Mouse (Mus musculus) heart, embryonic 11.5 days (tissue): ENCODE results near the gene Umodl1. TPM values are rescaled to one million over a fixed set of nuclear protein-coding genes. Genes with fewer than 3 reads are reported as not detected.

Source experiments
- ATAC-seq: fragments of 200-750 bp; cut with Nextera tagmentation; replicated peaks from 2 replicates; pipeline ENCODE4 v1.8.0; 2017; ENCODE audit warnings: moderate library complexity; ENCODE audit not compliant: insufficient number of reproducible peaks, low FRiP score, low TSS enrichment
- H3K27ac ChIP-seq: fragments of 300-500 bp; sonication (generic); 2 replicates; pipeline ENCODE4 v1.5.1; 2014; ENCODE audit warnings: mild to moderate bottlenecking, low read depth, low read length
- H3K27me3 ChIP-seq: fragments of 300-500 bp; sonication (generic); 2 replicates; pipeline ENCODE4 v1.6.1; 2014; ENCODE audit warnings: mild to moderate bottlenecking, low read length, mixed read lengths; ENCODE audit not compliant: control insufficient read depth, insufficient read depth
- H3K36me3 ChIP-seq: fragments of 300-500 bp; sonication (generic); 2 replicates; pipeline ENCODE4 v1.6.1; 2014; ENCODE audit warnings: mild to moderate bottlenecking, low read length, moderate library complexity, mixed read lengths; ENCODE audit not compliant: control insufficient read depth, insufficient read depth
- H3K4me1 ChIP-seq: fragments of 300-500 bp; sonication (generic); 2 replicates; pipeline ENCODE4 v1.6.1; 2014; ENCODE audit warnings: low read length; ENCODE audit not compliant: control insufficient read depth, insufficient read depth
- H3K4me2 ChIP-seq: fragments of 300-500 bp; sonication (generic); 2 replicates; pipeline ENCODE4 v1.6.1; 2014; ENCODE audit warnings: mild to moderate bottlenecking, moderate library complexity
- H3K4me3 ChIP-seq: fragments of 300-500 bp; sonication (generic); 2 replicates; pipeline ENCODE4 v1.5.1; 2014; ENCODE audit warnings: low read depth, low read length
- H3K9ac ChIP-seq: fragments of 300-500 bp; sonication (generic); 2 replicates; pipeline ENCODE4 v1.6.1; 2014; ENCODE audit warnings: mild to moderate bottlenecking, low read depth, low read length, moderate library complexity
- H3K9me3 ChIP-seq: fragments of 300-500 bp; sonication (generic); replicated peaks from 2 replicates; pipeline ENCODE4 v1.6.1; 2016; ENCODE audit warnings: low read length; ENCODE audit not compliant: control insufficient read depth
- WGBS: fragments of 180-500 bp; shearing (Covaris S2); extraction: QIAGEN DNeasy Blood & Tissue Kit; methylation state at CpG from one replicate; pipeline ENCODE4 v1.1.7; 2014; ENCODE audit not compliant: insufficient replicate concordance; 5-methylcytosine and 5-hydroxymethylcytosine counted together
- polyA plus RNA-seq: library from polyadenylated mRNA; unstranded; fragments of >200 nt; fragmentation: Nextera tagmentation; extraction: Ambion mirVana; gene quantifications from 2 replicates; pipeline ENCODE4 v1.2.1, GENCODE M21; 2014

Gene Umodl1
- polyA plus RNA-seq, 1 experiment from 2014 or later = not detected

DNA sequence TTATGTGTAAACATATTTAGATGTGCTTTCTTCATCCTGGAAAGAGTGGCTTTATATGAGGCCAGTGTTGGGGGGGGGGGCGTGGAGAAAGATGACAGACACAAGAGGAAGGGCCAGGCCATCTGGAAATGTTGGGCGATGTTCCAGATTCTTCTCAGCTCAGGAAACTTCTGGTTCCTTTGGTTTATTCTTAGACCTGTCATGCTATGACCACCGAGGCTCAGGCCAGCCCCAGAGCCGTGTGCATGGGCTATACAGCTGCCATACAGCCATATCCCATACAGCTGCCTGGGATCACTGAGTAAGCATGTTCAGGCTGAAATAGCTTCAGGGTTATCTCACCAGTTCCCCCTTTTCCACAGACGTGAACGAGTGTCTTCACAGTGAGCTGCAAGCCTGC, 18.9 kb downstream of the Umodl1 start:
- Histone ChIP-seq H3K36me3 (no peaks in the 10 kb centered on the region), H3K9me3 (no peaks in the 10 kb centered on the region), H3K27ac (no peak overlapping the region), H3K9ac (no peak overlapping the region), H3K4me3 (no peak overlapping the region), H3K4me2 (no peak overlapping the region), H3K4me1 (0 out of 2 replicates have a peak, but pooled peaks cover 2% of the 10 kb centered on the region), H3K27me3 (no peaks in the 10 kb centered on the region)
- ATAC-seq = no peak
- WGBS = 69% methylated on average over 6 of the region's 6 CpGs

DNA sequence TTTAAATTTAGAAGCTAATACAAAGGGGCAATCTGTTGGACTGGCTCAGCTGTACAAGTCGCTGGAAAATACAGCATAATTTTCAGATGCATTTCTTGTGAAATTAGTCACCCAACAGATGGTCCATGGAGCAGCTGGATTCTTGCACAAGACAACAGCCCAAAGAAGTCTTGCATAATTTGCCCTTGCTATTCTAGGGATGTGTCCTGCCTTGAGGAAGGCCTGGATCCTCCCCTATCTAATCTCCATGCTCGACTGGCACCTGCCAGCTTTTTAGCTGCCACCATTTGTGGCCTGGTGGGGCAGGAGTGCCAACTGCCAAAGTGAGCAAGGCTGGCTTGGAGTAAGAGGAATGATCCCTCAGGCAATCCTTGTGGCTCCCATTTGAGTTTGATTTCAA, 22.9 kb downstream of the Umodl1 start:
- Histone ChIP-seq H3K27ac (no peak overlapping the region), H3K4me3 (no peak overlapping the region), H3K27me3 (no peaks in the 10 kb centered on the region), H3K9ac (no peak overlapping the region), H3K4me2 (no peak overlapping the region), H3K36me3 (no peaks in the 10 kb centered on the region), H3K9me3 (no peaks in the 10 kb centered on the region), H3K4me1 (no peaks in the 10 kb centered on the region)
- 58% methylated on average over 2 of the region's 2 CpGs for WGBS
- no peak for ATAC-seq

DNA sequence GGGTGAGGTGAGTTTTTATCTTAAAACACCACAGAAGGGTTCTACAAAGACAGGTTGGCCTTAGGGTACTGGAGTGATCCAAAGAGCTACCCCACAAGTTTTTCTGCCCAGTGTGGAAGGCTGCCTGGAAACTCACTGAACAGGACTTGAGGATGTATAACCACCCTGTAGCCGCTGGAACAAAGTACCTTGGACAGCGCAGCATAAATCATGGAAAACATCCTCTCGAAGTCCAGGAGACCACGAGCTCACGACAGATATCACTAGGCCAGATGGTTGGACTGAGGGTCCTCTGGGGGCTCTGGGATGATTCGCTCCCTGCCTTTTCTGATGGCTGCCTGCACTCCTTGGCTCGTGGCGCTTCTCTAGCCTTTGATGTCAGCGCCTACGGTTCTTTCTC, 24.1 kb downstream of the Umodl1 start:
- no peak for ATAC-seq
- H3K4me1 ChIP-seq = no peaks in the 10 kb centered on the region

DNA sequence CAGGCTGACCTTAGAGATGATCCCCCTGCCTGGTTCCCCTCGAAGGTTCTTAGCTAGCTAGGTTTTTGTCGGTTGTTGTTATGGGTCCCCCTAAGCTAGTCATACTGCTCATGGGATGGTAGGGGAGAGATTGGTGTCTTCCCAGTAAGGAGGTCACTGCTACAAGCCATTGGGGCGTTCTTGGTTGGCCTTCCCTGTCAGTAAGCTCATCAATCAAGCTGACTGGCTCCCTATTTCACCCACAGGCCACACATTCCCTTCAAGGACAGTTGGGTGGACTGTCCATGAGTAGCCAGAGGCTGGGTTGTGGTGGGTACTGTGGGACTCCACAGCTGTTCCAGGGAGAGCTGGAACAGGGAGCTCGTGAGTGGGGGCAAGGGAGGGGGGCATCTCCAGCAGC, 29.1 kb downstream of the Umodl1 start:
- no peak overlapping the region for H3K4me2 ChIP-seq
- 65% methylated on average over 4 of the region's 4 CpGs for WGBS

More for the DNA sequence above, 24.1 kb downstream of the Umodl1 start:
- 62% methylated on average over 10 of the region's 10 CpGs for WGBS
- Histone ChIP-seq H3K9me3 (no peaks in the 10 kb centered on the region), H3K27me3 (no peaks in the 10 kb centered on the region), H3K36me3 (no peaks in the 10 kb centered on the region), H3K27ac (no peak overlapping the region), H3K9ac (no peak overlapping the region), H3K4me3 (no peak overlapping the region), H3K4me2 (no peak overlapping the region)

GRCm38 (mm10) chr17:30990254-30990653, 35.8 kb downstream of the Umodl1 start:
- H3K36me3 ChIP-seq = no peaks in the 10 kb centered on the region
- H3K4me1 ChIP-seq = no peaks in the 10 kb centered on the region
- no peak overlapping the region for H3K4me2 ChIP-seq
- WGBS = 70% methylated on average over 10 of the region's 10 CpGs
- no peak overlapping the region for H3K4me3 ChIP-seq
- H3K9me3 ChIP-seq = no peaks in the 10 kb centered on the region
- no peak for ATAC-seq
- H3K27me3 ChIP-seq = peaks cover 9% of the 10 kb centered on the region
- no peak overlapping the region for H3K27ac ChIP-seq
- H3K9ac ChIP-seq = no peak overlapping the region

More for the DNA sequence above, 29.1 kb downstream of the Umodl1 start:
- Histone ChIP-seq H3K27ac (no peak overlapping the region), H3K4me3 (no peak overlapping the region), H3K4me1 (no peaks in the 10 kb centered on the region), H3K9ac (no peak overlapping the region), H3K27me3 (no peaks in the 10 kb centered on the region), H3K9me3 (no peaks in the 10 kb centered on the region), H3K36me3 (no peaks in the 10 kb centered on the region)
- no peak for ATAC-seq

GRCm38 (mm10) chr17:30996296-30996695, 41.9 kb downstream of the Umodl1 start:
- H3K9ac ChIP-seq = no peak overlapping the region
- H3K4me2 ChIP-seq = no peak overlapping the region
- H3K9me3 ChIP-seq = no peaks in the 10 kb centered on the region
- no peaks in the 10 kb centered on the region; the same call in 1 of the 2 replicates for H3K4me1 ChIP-seq
- H3K36me3 ChIP-seq = no peaks in the 10 kb centered on the region
- H3K27me3 ChIP-seq = 0 out of 2 replicates have a peak, but pooled peaks cover 2% of the 10 kb centered on the region
- no peak for ATAC-seq
- H3K4me3 ChIP-seq = no peak overlapping the region
- H3K27ac ChIP-seq = no peak overlapping the region
- WGBS = 62% methylated on average over 5 of the region's 5 CpGs

- Histone ChIP-seq H3K4me3 (no peak overlapping the region), H3K9me3 (no peaks in the 10 kb centered on the region), H3K27me3 (no peaks in the 10 kb centered on the region), H3K27ac (no peak overlapping the region), H3K4me1 (no peaks in the 10 kb centered on the region; the same call in 1 of the 2 replicates), H3K36me3 (no peaks in the 10 kb centered on the region), H3K9ac (no peak overlapping the region), H3K4me2 (no peak overlapping the region)
- ATAC-seq = no peak
- WGBS = 15% methylated on average over 5 of the region's 5 CpGs
These were observed 46.5 kb downstream of the Umodl1 start for GRCm38 (mm10) chr17:31000897-31001296.

DNA sequence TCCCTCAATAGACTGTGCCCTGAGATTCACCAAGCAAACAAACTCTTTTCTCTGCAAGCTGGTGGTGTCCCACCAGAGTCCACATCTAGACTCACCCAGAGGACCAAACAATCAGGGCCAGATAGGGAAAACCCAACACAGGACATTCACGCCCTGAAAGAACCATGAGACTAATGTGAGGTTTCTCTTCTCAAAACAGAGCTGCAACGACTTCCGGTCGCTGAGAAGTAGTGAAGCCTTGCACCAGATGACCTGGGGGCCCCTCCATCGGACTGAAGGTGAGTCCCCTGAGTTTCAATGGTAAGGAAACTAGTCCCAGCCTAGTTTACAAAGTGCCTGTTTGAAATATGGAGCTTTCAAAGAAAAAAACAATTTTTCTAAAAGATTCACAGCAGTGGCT, 48.2 kb downstream of the Umodl1 start:
- Histone ChIP-seq H3K4me2 (no peak overlapping the region), H3K4me1 (no peaks in the 10 kb centered on the region; the same call in 1 of the 2 replicates), H3K36me3 (no peaks in the 10 kb centered on the region), H3K27ac (no peak overlapping the region), H3K27me3 (no peaks in the 10 kb centered on the region), H3K9me3 (no peaks in the 10 kb centered on the region), H3K4me3 (no peak overlapping the region), H3K9ac (no peak overlapping the region)
- WGBS = 76% methylated on average over 5 of the region's 5 CpGs
- ATAC-seq = no peak

DNA sequence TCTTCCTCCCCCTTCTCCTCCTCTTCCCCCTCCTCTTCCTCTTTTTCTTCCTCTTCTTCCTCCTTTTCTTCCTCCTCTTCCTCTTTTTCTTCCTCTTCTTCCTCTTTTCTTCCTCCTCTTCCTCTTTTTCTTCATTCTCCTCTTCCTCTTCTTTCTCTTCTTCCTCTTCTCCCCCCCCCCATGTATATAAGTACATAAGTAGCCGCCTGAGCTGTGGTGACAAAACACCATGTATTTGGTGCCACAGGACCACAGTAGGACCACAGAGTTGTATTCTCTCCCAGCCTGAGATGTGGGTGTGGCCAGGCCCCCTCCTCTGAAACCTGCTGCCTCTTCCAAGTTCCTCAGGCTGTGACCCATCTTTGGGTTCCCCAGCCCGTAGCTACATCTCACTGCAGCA, 50.8 kb downstream of the Umodl1 start:
- H3K9me3 ChIP-seq = no peaks in the 10 kb centered on the region
- H3K4me1 ChIP-seq = no peaks in the 10 kb centered on the region; the same call in 1 of the 2 replicates
- H3K4me2 ChIP-seq = no peak overlapping the region
- ATAC-seq = no peak
- 77% methylated on average over 2 of the region's 2 CpGs for WGBS
- H3K9ac ChIP-seq = no peak overlapping the region
- H3K27me3 ChIP-seq = no peaks in the 10 kb centered on the region
- H3K36me3 ChIP-seq = no peaks in the 10 kb centered on the region
- no peak overlapping the region for H3K27ac ChIP-seq
- H3K4me3 ChIP-seq = no peak overlapping the region
